Mouse (Mus musculus) limb, embryonic 11.5 days (tissue): Measurements from ENCODE around the gene Nbea. TPM values are rescaled to one million over a fixed set of nuclear protein-coding genes. Genes with fewer than 3 reads are reported as not detected.
A peak's percentile ranks its signal among the peaks of the same experiment; 100 is the strongest.

Source experiments
- ATAC-seq: fragments of 200-750 bp; cut with Nextera tagmentation; 2 replicates; pipeline ENCODE4 v1.8.0; 2017; ENCODE audit warnings: low read depth; ENCODE audit not compliant: insufficient number of reproducible peaks, low FRiP score, low TSS enrichment
- DNase-seq: peaks from one replicate; pipeline ENCODE4 v3.0.0-alpha.2; 2015; ENCODE audit warnings: low spot score
- H3K27ac ChIP-seq: fragments of 300-500 bp; sonication (generic); replicated peaks from 2 replicates; pipeline ENCODE4 v1.5.1; 2014; ENCODE audit warnings: low read depth, mild to moderate bottlenecking, low read length
- H3K27me3 ChIP-seq: fragments of 300-500 bp; sonication (generic); 2 replicates; pipeline ENCODE4 v1.6.1; 2014; ENCODE audit warnings: mild to moderate bottlenecking, low read length, mixed read lengths; ENCODE audit not compliant: control insufficient read depth, insufficient read depth
- H3K36me3 ChIP-seq: fragments of 300-500 bp; sonication (generic); 2 replicates; pipeline ENCODE4 v1.6.1; 2014; ENCODE audit warnings: mild to moderate bottlenecking, low read length, moderate library complexity, mixed read lengths; ENCODE audit not compliant: control insufficient read depth, insufficient read depth
- H3K4me1 ChIP-seq: fragments of 300-500 bp; sonication (generic); 2 replicates; pipeline ENCODE4 v1.6.1; 2014; ENCODE audit warnings: low read length, mixed read lengths; ENCODE audit not compliant: control insufficient read depth, insufficient read depth
- H3K4me2 ChIP-seq: fragments of 300-500 bp; sonication (generic); 2 replicates; pipeline ENCODE4 v1.6.1; 2014; ENCODE audit warnings: low read depth, mild to moderate bottlenecking, moderate library complexity; ENCODE audit not compliant: severe bottlenecking
- H3K4me3 ChIP-seq: fragments of 300-500 bp; sonication (generic); 2 replicates; pipeline ENCODE4 v1.5.1; 2014; ENCODE audit warnings: low read depth, low read length
- H3K9ac ChIP-seq: fragments of 300-500 bp; sonication (generic); 2 replicates; pipeline ENCODE4 v1.6.1; 2014; ENCODE audit warnings: mild to moderate bottlenecking, low read length
- H3K9me3 ChIP-seq: fragments of 300-500 bp; sonication (generic); 2 replicates; pipeline ENCODE4 v1.6.1; 2016; ENCODE audit warnings: low read length; ENCODE audit not compliant: control insufficient read depth
- WGBS: fragments of 180-500 bp; shearing (Covaris S2); extraction: QIAGEN DNeasy Blood & Tissue Kit; methylation state at CpG from one replicate; pipeline ENCODE4 v1.1.7; 2014; 5-methylcytosine and 5-hydroxymethylcytosine counted together
- polyA plus RNA-seq: library from polyadenylated mRNA; unstranded; fragments of >200 nt; fragmentation: Nextera tagmentation; extraction: Ambion mirVana; gene quantifications from 2 replicates; pipeline ENCODE4 v1.2.1, GENCODE M21; 2014

The Nbea gene
- polyA plus RNA-seq, 1 experiment from 2014 or later, result 22.2 TPM

GRCm38 (mm10) chr3:55775245-55775644 lies 408.3 kb downstream of the Nbea start:
- no peak for DNase-seq
- no peaks in the 10 kb centered on the region; the same call in 1 of the 2 replicates for H3K27me3 ChIP-seq
- H3K4me2 ChIP-seq, result no peak overlapping the region
- peaks cover 3% of the 10 kb centered on the region; the same call in 1 of the 2 replicates for H3K4me1 ChIP-seq
- no peak overlapping the region for H3K4me3 ChIP-seq
- no peak overlapping the region for H3K9ac ChIP-seq
- 75% methylated on average over 7 of the region's 7 CpGs for WGBS
- no peaks in the 10 kb centered on the region for H3K9me3 ChIP-seq
- no peak overlapping the region for H3K27ac ChIP-seq
- H3K36me3 ChIP-seq, result no peaks in the 10 kb centered on the region
- ATAC-seq, result no peak

GRCm38 (mm10) chr3:55774203-55774602 lies 409.3 kb downstream of the Nbea start:
- Histone ChIP-seq H3K4me2 (no peak overlapping the region), H3K36me3 (no peaks in the 10 kb centered on the region), H3K9me3 (no peaks in the 10 kb centered on the region), H3K9ac (no peak overlapping the region), H3K27me3 (no peaks in the 10 kb centered on the region; the same call in 1 of the 2 replicates), H3K4me3 (no peak overlapping the region), H3K4me1 (no peaks in the 10 kb centered on the region), H3K27ac (no peak overlapping the region)
- WGBS, result 30% methylated on average over 6 of the region's 6 CpGs
- ATAC-seq, result no peak
- no peak for DNase-seq

GRCm38 (mm10) chr3:55769308-55769707 lies 414.2 kb downstream of the Nbea start:
- H3K4me3 ChIP-seq, result no peak overlapping the region
- no peaks in the 10 kb centered on the region for H3K9me3 ChIP-seq
- H3K9ac ChIP-seq, result no peak overlapping the region
- no peaks in the 10 kb centered on the region for H3K4me1 ChIP-seq
- ATAC-seq (no peak), DNase-seq (no peak)
- H3K4me2 ChIP-seq, result no peak overlapping the region
- no peaks in the 10 kb centered on the region for H3K27me3 ChIP-seq
- WGBS, result 45% methylated on average over 2 of the region's 2 CpGs
- no peaks in the 10 kb centered on the region for H3K36me3 ChIP-seq
- no peak overlapping the region for H3K27ac ChIP-seq

DNA sequence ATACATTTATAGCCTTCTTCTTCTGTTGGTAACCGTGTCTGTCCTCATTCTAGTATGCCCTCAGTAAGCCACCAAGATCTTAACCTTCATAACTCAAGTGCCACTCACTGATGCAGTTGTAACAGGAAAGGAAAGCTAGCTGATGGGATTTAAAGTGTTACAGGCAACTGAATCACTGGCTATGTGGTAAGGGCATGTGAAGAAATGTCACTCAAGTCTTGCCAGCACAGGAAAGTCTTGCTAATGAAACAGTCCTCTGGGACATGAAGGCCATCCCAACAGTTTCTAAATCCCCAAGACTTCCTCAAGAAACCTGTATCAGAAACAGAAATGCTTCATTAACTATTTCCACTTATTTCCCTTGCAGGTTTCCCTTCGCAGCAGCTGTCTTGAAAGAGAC lies 414.8 kb downstream of the Nbea start:
- H3K9me3 ChIP-seq, result no peaks in the 10 kb centered on the region
- no peak for DNase-seq
- no peaks in the 10 kb centered on the region for H3K36me3 ChIP-seq
- ATAC-seq, result no peak
- no peak overlapping the region for H3K4me2 ChIP-seq
- H3K4me3 ChIP-seq, result no peak overlapping the region
- H3K9ac ChIP-seq, result no peak overlapping the region
- no peak overlapping the region for H3K27ac ChIP-seq
- no peaks in the 10 kb centered on the region for H3K4me1 ChIP-seq
- no peaks in the 10 kb centered on the region for H3K27me3 ChIP-seq
- 89% methylated on average over 2 of the region's 2 CpGs for WGBS

- no peaks in the 10 kb centered on the region for H3K36me3 ChIP-seq
- no peaks in the 10 kb centered on the region for H3K27me3 ChIP-seq
- no peak overlapping the region for H3K9ac ChIP-seq
- WGBS, result 58% methylated on average over 8 of the region's 8 CpGs
- H3K4me3 ChIP-seq, result no peak overlapping the region
- H3K9me3 ChIP-seq, result no peaks in the 10 kb centered on the region
- no peak overlapping the region for H3K4me2 ChIP-seq
- no peak for ATAC-seq
- no peak for DNase-seq
- H3K4me1 ChIP-seq, result no peaks in the 10 kb centered on the region
- no peak overlapping the region for H3K27ac ChIP-seq
These were observed 419.9 kb downstream of the Nbea start for GRCm38 (mm10) chr3:55763591-55763990.

GRCm38 (mm10) chr3:55758297-55758696 lies 425.2 kb downstream of the Nbea start:
- Histone ChIP-seq H3K27ac (no peak overlapping the region), H3K27me3 (no peaks in the 10 kb centered on the region), H3K9ac (no peak overlapping the region), H3K4me1 (peaks cover 8% of the 10 kb centered on the region), H3K36me3 (no peaks in the 10 kb centered on the region), H3K9me3 (no peaks in the 10 kb centered on the region), H3K4me3 (no peak overlapping the region), H3K4me2 (no peak overlapping the region)
- no peak for DNase-seq
- ATAC-seq, result no peak
- WGBS, result 71% methylated on average over 8 of the region's 8 CpGs

GRCm38 (mm10) chr3:55756602-55757190 lies 426.8 kb downstream of the Nbea start:
- H3K9me3 ChIP-seq, result no peaks in the 10 kb centered on the region
- H3K36me3 ChIP-seq, result no peaks in the 10 kb centered on the region
- peaks cover 8% of the 10 kb centered on the region for H3K4me1 ChIP-seq
- no peak overlapping the region for H3K4me2 ChIP-seq
- WGBS, result 66% methylated on average over 11 of the region's 11 CpGs
- H3K27me3 ChIP-seq, result no peaks in the 10 kb centered on the region
- H3K9ac ChIP-seq, result no peak overlapping the region
- DNase-seq (no peak), ATAC-seq (no peak)
- H3K4me3 ChIP-seq, result no peak overlapping the region
- H3K27ac ChIP-seq, result no peak overlapping the region

- Histone ChIP-seq H3K4me2 (no peak overlapping the region), H3K9me3 (no peaks in the 10 kb centered on the region), H3K9ac (no peak overlapping the region), H3K4me1 (peaks cover 8% of the 10 kb centered on the region), H3K27me3 (no peaks in the 10 kb centered on the region), H3K36me3 (no peaks in the 10 kb centered on the region), H3K27ac (no peak overlapping the region), H3K4me3 (no peak overlapping the region)
- WGBS, result 26% methylated on average over 11 of the region's 11 CpGs
- peak; percentile 81 for ATAC-seq
- peak; percentile 47 for DNase-seq
These were observed 427.5 kb downstream of the Nbea start for GRCm38 (mm10) chr3:55755805-55756601.
